Mouse (Mus musculus) forebrain, embryonic 11.5 days (tissue): ENCODE measurements at regions not wholly inside any gene's neighbourhood (a gene's known extent, or its start where the extent isn't known, plus 50 kb on each side); places are given as distances from the start of the nearest gene placed in this dataset.
"Not testable (repeated sequence)": the region's sequence is repeated elsewhere in the genome, so short reads cannot be mapped to it uniquely, and the experiment has no call there.

Experiments used
- ATAC-seq: fragments of 200-750 bp; cut with Nextera tagmentation; replicated peaks from 2 replicates; pipeline ENCODE4 v1.8.0; 2017; ENCODE audit warnings: moderate TSS enrichment; ENCODE audit not compliant: low FRiP score
- DNase-seq: peaks from one replicate; pipeline ENCODE4 v3.0.0-alpha.2; 2017; ENCODE audit warnings: low spot score
- H3K27ac ChIP-seq: fragments of 300-500 bp; sonication (generic); 2 replicates; pipeline ENCODE4 v1.5.1; 2014; ENCODE audit warnings: low read depth, low read length
- H3K27me3 ChIP-seq: fragments of 300-500 bp; sonication (generic); 2 replicates; pipeline ENCODE4 v1.6.1; 2014; ENCODE audit warnings: mild to moderate bottlenecking, low read length, mixed read lengths; ENCODE audit not compliant: control insufficient read depth, insufficient read depth
- H3K36me3 ChIP-seq: fragments of 300-500 bp; sonication (generic); 2 replicates; pipeline ENCODE4 v1.6.1; 2014; ENCODE audit warnings: mild to moderate bottlenecking, low read length, moderate library complexity, mixed read lengths; ENCODE audit not compliant: control insufficient read depth, insufficient read depth
- H3K4me1 ChIP-seq: fragments of 300-500 bp; sonication (generic); replicated peaks from 2 replicates; pipeline ENCODE4 v1.6.1; 2014; ENCODE audit warnings: low read length, mixed read lengths; ENCODE audit not compliant: control insufficient read depth, insufficient read depth
- H3K4me2 ChIP-seq: fragments of 300-500 bp; sonication (generic); 2 replicates; pipeline ENCODE4 v1.6.1; 2014; ENCODE audit warnings: low read depth, mild to moderate bottlenecking, low read length, moderate library complexity, mixed read lengths; ENCODE audit not compliant: severe bottlenecking
- H3K4me3 ChIP-seq: fragments of 300-500 bp; sonication (generic); 2 replicates; pipeline ENCODE4 v1.5.1; 2014; ENCODE audit warnings: low read depth, low read length
- H3K9ac ChIP-seq: fragments of 300-500 bp; sonication (generic); 2 replicates; pipeline ENCODE4 v1.6.1; 2014; ENCODE audit warnings: low read length
- H3K9me3 ChIP-seq: fragments of 300-500 bp; sonication (generic); 2 replicates; pipeline ENCODE4 v1.6.1; 2016; ENCODE audit warnings: low read length, mixed read lengths; ENCODE audit not compliant: control insufficient read depth
- WGBS: fragments of 180-500 bp; shearing (Covaris S2); extraction: QIAGEN DNeasy Blood & Tissue Kit; methylation state at CpG from one replicate; pipeline ENCODE4 v1.1.7; 2014; 5-methylcytosine and 5-hydroxymethylcytosine counted together

DNA sequence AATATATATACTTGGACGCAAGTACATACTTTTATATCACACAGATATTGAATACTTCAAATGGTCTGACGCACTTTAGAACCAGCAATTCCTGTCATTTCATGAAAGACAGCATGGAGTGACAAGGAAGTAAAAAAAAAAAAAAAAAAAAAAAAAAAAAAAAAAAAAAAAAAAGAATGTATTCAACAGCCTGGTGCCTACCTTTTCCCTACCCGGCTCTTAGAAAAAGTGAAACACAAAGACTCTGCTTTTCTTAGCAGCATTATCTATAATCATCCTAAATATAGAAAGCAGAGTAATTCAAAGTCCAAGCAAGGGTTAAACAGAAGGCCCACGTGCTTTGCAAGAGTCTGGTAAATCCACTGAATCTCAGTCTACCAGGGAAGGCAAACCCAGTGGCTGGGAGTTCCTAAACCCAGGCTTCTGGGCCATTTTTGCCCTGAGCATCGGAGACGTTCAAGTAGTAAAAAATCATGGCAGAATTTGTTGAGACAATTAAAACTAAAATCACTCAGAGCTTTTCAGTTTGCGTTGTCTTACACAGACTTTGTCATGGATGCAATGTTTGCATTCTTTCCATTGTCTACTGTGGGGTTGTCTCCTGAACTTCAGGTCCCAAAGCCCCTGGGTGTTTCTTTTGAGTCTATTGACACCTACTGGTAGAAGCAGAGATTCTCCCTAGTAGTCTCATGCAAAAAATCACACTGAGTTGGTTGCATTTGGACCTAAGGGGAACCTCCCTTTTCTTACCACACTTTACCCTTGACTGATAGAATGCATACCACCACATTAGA is 390.2 kb upstream of the 1700008P02Rik start:
- DNase-seq = no peak
- no peaks in the 10 kb centered on the region for H3K9me3 ChIP-seq
- H3K9ac ChIP-seq = no peak overlapping the region
- ATAC-seq = peak; percentile 70
- no peaks in the 10 kb centered on the region for H3K36me3 ChIP-seq
- no peak overlapping the region for H3K27ac ChIP-seq
- H3K4me2 ChIP-seq = no peak overlapping the region
- H3K27me3 ChIP-seq = no peaks in the 10 kb centered on the region
- WGBS = 45% methylated on average over 7 of the region's 7 CpGs
- no peak overlapping the region for H3K4me3 ChIP-seq
- no peaks in the 10 kb centered on the region for H3K4me1 ChIP-seq

DNA sequence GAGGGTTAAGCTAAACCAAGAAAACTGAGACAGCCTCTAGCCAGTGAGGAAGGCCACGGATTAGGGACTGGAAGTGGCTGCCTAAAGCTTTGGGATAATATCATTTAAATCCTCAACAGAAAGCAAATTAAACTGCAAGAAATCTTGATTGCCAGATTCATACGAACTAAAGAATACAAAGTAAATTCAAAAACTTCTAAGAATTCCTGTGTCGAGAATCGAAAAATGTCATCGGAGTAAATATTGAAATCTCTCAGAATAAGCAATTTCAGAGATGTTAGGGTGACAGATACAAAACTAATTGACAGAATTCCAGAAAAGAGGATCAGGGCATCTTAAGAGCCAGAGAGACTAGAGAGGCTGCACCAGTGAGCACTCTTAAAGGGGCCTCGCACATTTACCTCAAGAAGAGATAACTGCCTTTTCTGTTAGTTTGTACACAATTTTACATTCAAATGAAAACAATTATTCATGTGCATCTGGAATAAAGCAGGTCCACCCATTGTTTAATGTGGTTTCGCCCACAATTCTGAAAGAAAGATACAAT is 388.5 kb upstream of the 1700008P02Rik start:
- DNase-seq (no peak), ATAC-seq (no peak)
- no peaks in the 10 kb centered on the region for H3K4me1 ChIP-seq
- H3K27ac ChIP-seq = no peak overlapping the region
- no peaks in the 10 kb centered on the region for H3K36me3 ChIP-seq
- no peak overlapping the region for H3K9ac ChIP-seq
- H3K9me3 ChIP-seq = no peaks in the 10 kb centered on the region
- H3K4me2 ChIP-seq = no peak overlapping the region
- WGBS = 57% methylated on average over 7 of the region's 7 CpGs
- H3K4me3 ChIP-seq = no peak overlapping the region
- no peaks in the 10 kb centered on the region for H3K27me3 ChIP-seq

DNA sequence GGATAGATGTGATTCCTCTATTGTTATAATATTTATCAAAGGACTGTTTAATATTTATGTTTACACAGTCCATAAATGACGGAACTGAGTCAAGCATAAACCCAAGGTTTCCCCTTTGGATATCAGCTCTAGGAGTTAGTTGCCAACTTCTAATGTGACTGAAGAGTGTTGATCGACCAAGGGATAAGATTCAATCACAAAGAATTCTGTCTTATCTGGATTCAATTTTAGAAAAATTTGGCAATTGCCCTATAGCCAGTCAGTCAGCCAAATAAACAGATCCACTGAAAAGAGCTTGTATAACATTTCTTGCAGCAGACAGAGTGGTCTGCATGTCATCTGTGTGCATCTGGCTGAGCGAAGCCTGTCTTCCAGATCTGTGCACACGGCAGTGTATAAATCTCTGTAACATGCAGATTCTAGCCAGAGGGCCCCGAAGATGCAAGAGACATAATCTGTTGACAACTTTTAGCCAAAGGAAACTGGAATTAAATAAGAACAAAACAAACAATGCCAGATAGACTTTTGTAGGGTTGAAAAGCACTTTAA is 387.6 kb upstream of the 1700008P02Rik start:
- Histone ChIP-seq H3K27ac (no peak overlapping the region), H3K36me3 (no peaks in the 10 kb centered on the region), H3K27me3 (no peaks in the 10 kb centered on the region), H3K4me3 (no peak overlapping the region), H3K9ac (no peak overlapping the region), H3K9me3 (no peaks in the 10 kb centered on the region), H3K4me2 (no peak overlapping the region), H3K4me1 (no peaks in the 10 kb centered on the region)
- WGBS = 68% methylated on average over 5 of the region's 5 CpGs
- no peak for ATAC-seq
- DNase-seq = no peak

DNA sequence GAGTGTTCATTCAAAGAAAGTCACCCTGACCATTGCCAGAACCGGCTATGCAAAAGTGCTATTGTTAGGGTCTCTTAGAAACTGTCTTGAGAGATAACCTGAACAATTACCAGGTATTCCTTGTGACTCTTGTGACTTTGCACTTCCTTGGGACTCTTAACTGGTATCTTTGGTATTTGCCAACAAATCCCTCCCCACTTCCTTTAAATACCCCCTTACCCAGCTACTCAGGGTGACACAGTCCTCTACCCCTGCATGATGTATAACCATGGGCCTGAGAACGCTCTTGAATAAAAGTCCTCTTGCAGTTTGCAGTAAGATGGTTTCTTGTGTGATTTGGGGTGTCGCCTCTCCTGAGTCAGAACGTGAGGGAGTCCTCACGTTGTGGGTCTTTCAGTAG is 371.5 kb upstream of the 1700008P02Rik start:
- H3K27me3 ChIP-seq, H3K4me2 ChIP-seq, H3K4me3 ChIP-seq, H3K9ac ChIP-seq, H3K27ac ChIP-seq, H3K36me3 ChIP-seq, ATAC-seq, H3K4me1 ChIP-seq, H3K9me3 ChIP-seq, DNase-seq: not testable (repeated sequence)
- 89% methylated on average over 5 of the region's 5 CpGs for WGBS

DNA sequence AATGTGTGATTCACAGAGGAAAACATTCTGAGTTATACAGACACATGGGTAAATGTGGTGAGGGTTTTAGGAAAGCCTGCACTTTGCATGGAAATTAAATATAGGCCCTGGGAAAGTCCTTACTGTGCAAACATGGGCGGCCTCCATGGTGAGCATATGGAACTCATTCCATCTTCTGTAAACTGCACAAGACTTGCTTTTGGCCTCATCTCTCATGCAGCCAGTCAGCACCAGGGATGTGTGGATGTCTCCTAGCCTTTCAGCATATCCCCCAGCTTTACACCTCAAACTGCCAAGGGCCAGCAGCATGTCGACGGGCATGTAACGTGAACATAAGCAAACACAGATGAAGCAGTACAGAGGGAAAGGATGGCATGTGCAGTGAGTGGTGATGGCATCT is 364.7 kb upstream of the 1700008P02Rik start:
- no peak overlapping the region for H3K4me3 ChIP-seq
- DNase-seq (no peak), ATAC-seq (no peak)
- no peaks in the 10 kb centered on the region for H3K27me3 ChIP-seq
- 91% methylated on average over 4 of the region's 4 CpGs for WGBS
- no peaks in the 10 kb centered on the region for H3K36me3 ChIP-seq
- H3K4me1 ChIP-seq = no peaks in the 10 kb centered on the region
- no peak overlapping the region for H3K9ac ChIP-seq
- H3K27ac ChIP-seq = no peak overlapping the region
- no peaks in the 10 kb centered on the region for H3K9me3 ChIP-seq
- H3K4me2 ChIP-seq = no peak overlapping the region

DNA sequence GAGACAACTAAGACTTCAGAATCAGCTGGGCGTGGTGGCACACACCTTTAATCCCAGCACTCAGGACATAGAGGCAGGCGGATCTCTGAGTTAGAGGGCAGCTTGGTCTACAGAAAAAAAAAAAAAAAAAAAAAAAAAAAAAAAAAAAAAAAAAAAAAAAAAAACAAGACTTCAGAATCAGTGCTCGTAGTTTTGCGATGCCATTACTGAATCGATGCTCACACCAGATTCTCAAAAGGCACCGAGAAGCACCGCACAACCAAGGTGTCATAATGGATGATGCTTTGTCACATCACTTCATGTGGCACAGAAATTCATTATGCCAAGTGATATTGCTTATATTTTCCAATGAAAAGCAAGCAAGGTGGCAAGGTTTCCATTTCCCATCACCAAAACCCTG is 337.4 kb upstream of the 1700008P02Rik start:
- no peaks in the 10 kb centered on the region for H3K9me3 ChIP-seq
- no peak for DNase-seq
- H3K27me3 ChIP-seq = no peaks in the 10 kb centered on the region
- H3K27ac ChIP-seq = no peak overlapping the region
- H3K4me2 ChIP-seq = no peak overlapping the region
- H3K4me3 ChIP-seq = no peak overlapping the region
- 92% methylated on average over 7 of the region's 7 CpGs for WGBS
- no peaks in the 10 kb centered on the region for H3K36me3 ChIP-seq
- H3K4me1 ChIP-seq = no peaks in the 10 kb centered on the region
- no peak overlapping the region for H3K9ac ChIP-seq
- no peak for ATAC-seq

DNA sequence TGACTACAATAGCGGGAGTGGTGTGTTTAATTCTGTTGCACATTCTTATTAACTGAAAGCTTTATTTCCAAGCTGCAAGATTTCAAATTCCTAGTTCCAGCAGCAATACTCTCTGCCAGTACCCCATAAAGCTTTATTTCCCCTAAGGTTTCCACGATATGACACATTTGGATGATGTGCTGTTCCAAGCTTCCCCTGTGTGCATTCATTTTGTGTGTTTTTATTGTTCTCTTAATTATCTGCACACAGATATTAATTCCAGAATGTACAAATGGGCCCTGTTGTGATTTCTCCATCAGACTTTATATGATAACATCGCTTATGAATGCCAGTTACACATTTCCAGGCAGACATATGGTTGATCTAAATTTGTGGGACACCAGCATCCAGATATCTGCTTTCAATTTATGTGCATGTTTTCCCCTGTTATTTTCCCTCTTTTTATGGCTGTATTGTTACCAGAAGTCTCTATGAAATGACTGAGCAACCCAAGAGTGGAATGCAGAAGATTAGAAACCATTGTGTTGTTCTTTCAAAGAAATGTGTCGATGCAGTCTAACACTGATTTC is 312.4 kb upstream of the 1700008P02Rik start:
- DNase-seq = no peak
- Histone ChIP-seq H3K9me3 (no peaks in the 10 kb centered on the region), H3K27me3 (no peaks in the 10 kb centered on the region), H3K4me1 (no peaks in the 10 kb centered on the region), H3K27ac (no peak overlapping the region), H3K4me2 (no peak overlapping the region), H3K4me3 (no peak overlapping the region), H3K9ac (no peak overlapping the region), H3K36me3 (no peaks in the 10 kb centered on the region)
- no peak for ATAC-seq
- 84% methylated on average over 4 of the region's 4 CpGs for WGBS

DNA sequence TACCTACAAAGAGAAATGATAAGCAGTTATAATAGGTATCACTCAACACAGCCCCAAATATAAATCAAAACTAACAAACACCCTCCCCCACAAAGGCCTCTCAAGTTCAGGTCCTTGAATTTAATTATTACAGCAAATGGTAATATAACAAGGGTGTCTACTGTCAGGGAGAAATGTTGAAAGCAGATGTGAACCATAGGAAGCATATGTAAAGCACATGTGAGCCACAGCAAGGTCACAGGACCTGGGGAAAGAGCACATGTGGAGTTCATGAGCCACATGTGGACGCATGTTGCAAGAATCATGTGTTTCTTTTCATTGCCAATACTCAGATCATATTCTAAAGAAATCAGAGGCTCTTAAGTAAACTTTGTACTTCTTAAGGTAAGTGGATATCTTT is 306.5 kb upstream of the 1700008P02Rik start:
- H3K4me2 ChIP-seq = no peak overlapping the region
- H3K27me3 ChIP-seq = no peaks in the 10 kb centered on the region
- ATAC-seq = no peak
- no peak overlapping the region for H3K4me3 ChIP-seq
- 62% methylated on average over 1 of the region's 1 CpGs for WGBS
- no peak for DNase-seq
- H3K9ac ChIP-seq = no peak overlapping the region
- no peaks in the 10 kb centered on the region for H3K9me3 ChIP-seq
- no peaks in the 10 kb centered on the region for H3K4me1 ChIP-seq
- no peak overlapping the region for H3K27ac ChIP-seq
- H3K36me3 ChIP-seq = no peaks in the 10 kb centered on the region
